8 mouse cellular contexts compared by ENCODE assay signal in genomic region chr13:97240279-97240964, GRCm38 (mm10). TPM values are rescaled to one million over a fixed set of nuclear protein-coding genes. Genes with fewer than 3 reads are reported as not detected.
A peak's percentile ranks its signal among the peaks of the same experiment; 100 is the strongest.
DNase-seq lines count a peak whose midpoint lies in the region; ATAC-seq and TF ChIP-seq lines count a peak whose summit lies in the region.

No protein-coding gene starts in this region.

- H3K9me3 ChIP-seq in forebrain, embryonic 11.5 days (ENCODE audit: control insufficient read depth, low read length) = no peaks in the 10 kb centered on the region
- no peaks in the 10 kb centered on the region for H3K9me3 ChIP-seq in heart, postnatal 0 days (replicated peaks; ENCODE audit: control insufficient read depth, low read length)
- H3K9me3 ChIP-seq in lung, embryonic 15.5 days = no peaks in the 10 kb centered on the region

- TF ChIP-seq CTCF in heart, postnatal 0 days (IDR thresholded peaks at IDR 0.05; ENCODE audit: low read depth) = peak; percentile 50
- no peak for TF ChIP-seq CTCF in olfactory bulb, adult 2 months (IDR thresholded peaks at IDR 0.05; ENCODE audit: insufficient read depth, low read depth, low read length)

- H3K4me3 ChIP-seq in forebrain, embryonic 11.5 days (ENCODE audit: low read depth, low read length) = peak overlapping the region; percentile 98
- H3K4me3 ChIP-seq in heart, postnatal 0 days (ENCODE audit: low read depth, low read length) = peak overlapping the region; percentile 85
- peak overlapping the region; percentile 88 for H3K4me3 ChIP-seq in lung, embryonic 15.5 days
- peak overlapping the region; percentile 54 for H3K4me3 ChIP-seq in olfactory bulb, adult 2 months (ENCODE audit: insufficient read depth, low read depth, low read length)

- under 1% methylated on average over 34 of the region's 36 CpGs for WGBS in forebrain, embryonic 11.5 days
- 2% methylated on average over 35 of the region's 36 CpGs for WGBS in heart, postnatal 0 days
- under 1% methylated on average over 36 of the region's 36 CpGs for WGBS in lung, embryonic 15.5 days
- WGBS in olfactory bulb, adult 2 months = under 1% methylated on average over 36 of the region's 36 CpGs

- peak overlapping the region; percentile 95 for H3K27ac ChIP-seq in forebrain, embryonic 11.5 days (ENCODE audit: low read depth, low read length)
- peak overlapping the region; percentile 94 for H3K27ac ChIP-seq in heart, postnatal 0 days (ENCODE audit: low read depth)
- peak overlapping the region; percentile 98 for H3K27ac ChIP-seq in lung, embryonic 15.5 days
- H3K27ac ChIP-seq in olfactory bulb, adult 2 months (ENCODE audit: insufficient read depth, low read depth, low read length) = peak overlapping the region; percentile 43; the same call in 1 of the 2 replicates

- H3K27me3 ChIP-seq in forebrain, embryonic 11.5 days (ENCODE audit: control insufficient read depth, insufficient read depth, low read length) = no peaks in the 10 kb centered on the region
- peaks cover 7% of the 10 kb centered on the region; the same call in 1 of the 2 replicates for H3K27me3 ChIP-seq in heart, postnatal 0 days (ENCODE audit: control insufficient read depth, insufficient read depth, low read length)
- H3K27me3 ChIP-seq in lung, embryonic 15.5 days = no peaks in the 10 kb centered on the region

- H3K4me2 ChIP-seq in forebrain, embryonic 11.5 days (ENCODE audit: low read depth, low read length, severe bottlenecking) = peak overlapping the region; percentile 80
- peak overlapping the region; percentile 92 for H3K4me2 ChIP-seq in heart, postnatal 0 days (ENCODE audit: low read depth, low read length)
- H3K4me2 ChIP-seq in lung, embryonic 15.5 days = peak overlapping the region; percentile 88

- ATAC-seq in forebrain, embryonic 11.5 days (replicated peaks; ENCODE audit: low FRiP score) = peak; percentile 68
- ATAC-seq in heart, postnatal 0 days (ENCODE audit: insufficient read depth, low read depth) = peak; percentile 52
- peak; percentile 68 for ATAC-seq in lung, embryonic 15.5 days (ENCODE audit: borderline replicate concordance, extremely low read depth, low FRiP score, low TSS enrichment)

- no peak for TF ChIP-seq EP300 in heart, postnatal 0 days (IDR thresholded peaks at IDR 0.05; ENCODE audit: low read depth)

- H3K4me1 ChIP-seq in forebrain, embryonic 11.5 days (replicated peaks; ENCODE audit: control insufficient read depth, insufficient read depth, low read length) = peaks cover 19% of the 10 kb centered on the region
- peaks cover 20% of the 10 kb centered on the region for H3K4me1 ChIP-seq in heart, postnatal 0 days (ENCODE audit: control insufficient read depth, insufficient read depth)
- H3K4me1 ChIP-seq in lung, embryonic 15.5 days = peaks cover 62% of the 10 kb centered on the region
- H3K4me1 ChIP-seq in olfactory bulb, adult 2 months (ENCODE audit: control insufficient read depth, insufficient read depth, low read length) = peaks cover 19% of the 10 kb centered on the region

- peak overlapping the region; percentile 98 for H3K9ac ChIP-seq in forebrain, embryonic 11.5 days (ENCODE audit: low read length)
- H3K9ac ChIP-seq in heart, postnatal 0 days (replicated peaks; ENCODE audit: low read depth, low read length) = peak overlapping the region; percentile 72
- H3K9ac ChIP-seq in lung, embryonic 15.5 days = peak overlapping the region; percentile 73

- H3K36me3 ChIP-seq in forebrain, embryonic 11.5 days (ENCODE audit: control insufficient read depth, insufficient read depth, low read length) = peaks cover 3% of the 10 kb centered on the region; the same call in 1 of the 2 replicates
- no peaks in the 10 kb centered on the region for H3K36me3 ChIP-seq in heart, postnatal 0 days (replicated peaks; ENCODE audit: control insufficient read depth, insufficient read depth, low read length)
- H3K36me3 ChIP-seq in lung, embryonic 15.5 days = peaks cover 5% of the 10 kb centered on the region; the same call in 1 of the 2 replicates

- TF ChIP-seq POLR2A in olfactory bulb, adult 2 months (IDR thresholded peaks at IDR 0.05; ENCODE audit: insufficient read depth, low read depth, low read length) = no peak; the same call in 1 of the 2 replicates

- peak; percentile 70 for DNase-seq in CD4-positive, CD25-positive, alpha-beta regulatory T cell, adult 2 months (ENCODE audit: low read depth, low spot score)
- DNase-seq in brain, adult 2 months (ENCODE audit: low read depth, low spot score) = peak; percentile 90
- DNase-seq in forebrain, embryonic 11.5 days (ENCODE audit: low spot score) = peak; percentile 91
- peak; percentile 45 for DNase-seq in heart, postnatal 0 days (ENCODE audit: low spot score)
- peak; percentile 84 for DNase-seq in kidney, postnatal 36 days
- peak; percentile 67 for DNase-seq in thymus, postnatal 14 days

RNA-seq across cellular contexts. Expression of gene Enc1, which starts 0.5 kb away (rescaled TPM):
- polyA plus RNA-seq in forebrain, embryonic 11.5 days (2014; fragmentation: Nextera tagmentation; extraction: Ambion mirVana) = 17.9 and 20.8 TPM in 2 replicates
- 10.2 and 10.9 TPM in 2 replicates for total RNA-seq in heart, postnatal 0 days (2014; rRNA removed; ENCODE audit: low replicate concordance)
- 1.5 and 1.7 TPM in 2 replicates for polyA plus RNA-seq in heart, postnatal 0 days (2015; fragmentation: Nextera tagmentation; extraction: Ambion mirVana)
- polyA plus RNA-seq in lung, embryonic 15.5 days (2015; fragmentation: Nextera tagmentation; extraction: Ambion mirVana) = 11.7 and 12.5 TPM in 2 replicates
- polyA plus RNA-seq in olfactory bulb, adult 2 months (2012; ENCODE audit: insufficient read depth, insufficient read length, low replicate concordance, missing spikeins) = not detected in 2 replicates

RNA-seq across cellular contexts. Expression of gene Hexb, which starts 42.3 kb away (rescaled TPM):
- 20.3 and 22.2 TPM in 2 replicates for polyA plus RNA-seq in forebrain, embryonic 11.5 days (2014; fragmentation: Nextera tagmentation; extraction: Ambion mirVana)
- 21.9 and 32.0 TPM in 2 replicates for total RNA-seq in heart, postnatal 0 days (2014; rRNA removed; ENCODE audit: low replicate concordance)
- polyA plus RNA-seq in heart, postnatal 0 days (2015; fragmentation: Nextera tagmentation; extraction: Ambion mirVana) = 21.4 and 26.5 TPM in 2 replicates
- polyA plus RNA-seq in lung, embryonic 15.5 days (2015; fragmentation: Nextera tagmentation; extraction: Ambion mirVana) = 32.3 and 34.7 TPM in 2 replicates
- not detected in 2 replicates for polyA plus RNA-seq in olfactory bulb, adult 2 months (2012; ENCODE audit: insufficient read depth, insufficient read length, low replicate concordance, missing spikeins)

Comparison
In these comparisons a context has a peak if more than half of its experiments do, and no peak if none do; other contexts are left out.
1. Peak in every context shown above with its lines: DNase-seq, ATAC-seq, H3K4me3 ChIP-seq and H3K27ac ChIP-seq.
2. H3K27ac ChIP-seq: peak in every context shown above with its lines; median percentile 98 in lung, embryonic 15.5 days; 95 in forebrain, embryonic 11.5 days; 94 in heart, postnatal 0 days; 43 in olfactory bulb, adult 2 months.